ENCODE assay signal across 9 mouse cellular contexts in the genomic region with DNA sequence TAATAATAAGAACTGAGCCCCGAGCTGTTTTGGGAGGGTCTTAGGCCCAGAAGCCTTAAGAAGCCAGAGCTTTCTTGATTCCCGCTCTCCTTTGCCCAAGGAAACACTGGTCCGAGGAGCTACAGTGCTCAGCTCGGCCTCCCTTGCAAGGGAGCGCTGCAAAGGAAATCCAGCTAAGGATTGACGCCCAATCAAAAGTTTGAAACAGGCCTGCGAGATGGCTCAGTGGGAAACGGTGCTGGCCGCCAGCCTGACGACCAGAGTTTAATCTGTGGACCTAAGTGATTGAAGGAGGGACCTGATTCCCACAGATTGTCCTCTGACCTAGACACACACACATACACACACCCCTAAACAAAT. TPM values are rescaled to one million over a fixed set of nuclear protein-coding genes. Genes with fewer than 3 reads are reported as not detected.
DNase-seq lines count a peak whose midpoint lies in the region; ATAC-seq and TF ChIP-seq lines count a peak whose summit lies in the region.
"Had no signal": no experiment of that assay in that cellular context is flagged by ENCODE, and none has a peak within 500 bp of the region (broad histone marks: within the 10 kb centered on the region; RNA-seq: fewer than 3 reads in every experiment).

No protein-coding gene starts in this region.

- peak overlapping the region; percentile 61 for H3K4me3 ChIP-seq in forebrain, embryonic 12.5 days (replicated peaks)
- H3K4me3 ChIP-seq in kidney, postnatal 0 days (replicated peaks; ENCODE audit: low read depth, low read length): peak overlapping the region; percentile 55
- peak overlapping the region; percentile 70 for H3K4me3 ChIP-seq in myocyte

- DNase-seq in cerebellum, adult 11-12 months: peak; percentile 25
- no peak for DNase-seq in cerebellum, postnatal 14 days
- peak; percentile 71 for DNase-seq in 3T3-L1 (ENCODE audit: low read depth, low spot score)
- DNase-seq in kidney, postnatal 0 days (ENCODE audit: low spot score): no peak
- no peak for DNase-seq in gastrocnemius, postnatal 25 days
- no peak for DNase-seq in adrenal gland, postnatal 25 days

- H3K27ac ChIP-seq in forebrain, embryonic 12.5 days: peak overlapping the region; percentile 38; the same call in 1 of the 2 replicates
- H3K27ac ChIP-seq in kidney, postnatal 0 days: peak overlapping the region; percentile 36; the same call in 1 of the 2 replicates

- H3ac ChIP-seq in myocyte (ENCODE audit: control insufficient read depth, insufficient read length): peak overlapping the region; percentile 9

- TF ChIP-seq CTCF in kidney, postnatal 0 days (IDR thresholded peaks at IDR 0.05; ENCODE audit: low read depth): no peak

- 5% methylated on average over 10 of the region's 10 CpGs for WGBS in forebrain, embryonic 12.5 days
- 10% methylated on average over 10 of the region's 10 CpGs for WGBS in kidney, postnatal 0 days

- peaks cover 6% of the 10 kb centered on the region; the same call in 1 of the 2 replicates for H3K36me3 ChIP-seq in forebrain, embryonic 12.5 days (replicated peaks)
- no peaks in the 10 kb centered on the region for H3K36me3 ChIP-seq in kidney, postnatal 0 days (ENCODE audit: insufficient read depth, low read length)
- H3K36me3 ChIP-seq in myocyte (ENCODE audit: control insufficient read depth, insufficient read depth): no peaks in the 10 kb centered on the region

- peak overlapping the region; percentile 72 for H3K9ac ChIP-seq in forebrain, embryonic 12.5 days
- peak overlapping the region; percentile 46; the same call in 1 of the 2 replicates for H3K9ac ChIP-seq in kidney, postnatal 0 days (ENCODE audit: low read depth, low read length)

- H3K4me1 ChIP-seq in forebrain, embryonic 12.5 days: peaks cover 40% of the 10 kb centered on the region
- H3K4me1 ChIP-seq in kidney, postnatal 0 days (replicated peaks; ENCODE audit: insufficient read depth, low read length): peaks cover 27% of the 10 kb centered on the region

- no peak for ATAC-seq in forebrain, embryonic 12.5 days (ENCODE audit: low FRiP score)
- no peak for ATAC-seq in kidney, postnatal 0 days (replicated peaks; ENCODE audit: low FRiP score, low read depth)

- H3K4me2 ChIP-seq in forebrain, embryonic 12.5 days: peak overlapping the region; percentile 94
- peak overlapping the region; percentile 75 for H3K4me2 ChIP-seq in kidney, postnatal 0 days (ENCODE audit: low read length)
- peak overlapping the region; percentile 93 for H3K4me2 ChIP-seq in myocyte (ENCODE audit: low read depth)

- H3K27me3 ChIP-seq in forebrain, embryonic 12.5 days: peaks cover 36% of the 10 kb centered on the region
- H3K27me3 ChIP-seq in kidney, postnatal 0 days (ENCODE audit: insufficient read depth, low read length): no peaks in the 10 kb centered on the region
- no peaks in the 10 kb centered on the region for H3K27me3 ChIP-seq in myocyte (ENCODE audit: control insufficient read depth, insufficient read depth, insufficient read length)

- no peaks in the 10 kb centered on the region for H3K79me2 ChIP-seq in myocyte (ENCODE audit: control insufficient read depth, insufficient read depth)

- no peaks in the 10 kb centered on the region for H3K9me3 ChIP-seq in forebrain, embryonic 12.5 days
- no peaks in the 10 kb centered on the region for H3K9me3 ChIP-seq in kidney, postnatal 0 days (replicated peaks; ENCODE audit: low read length)

- no peak for TF ChIP-seq POLR2A in myocyte (IDR thresholded peaks at IDR 0.05; ENCODE audit: insufficient read length, low read depth)

TF ChIP-seq in myocyte, 11 proteins besides CTCF, POLR2A, EP300 and RAD21:
- no peak for TF ChIP-seq E2F4 (IDR thresholded peaks at IDR 0.05; ENCODE audit: insufficient read depth)
- TF ChIP-seq MAX (IDR thresholded peaks at IDR 0.05; ENCODE audit: low read depth): no peak
- no peak for TF ChIP-seq CEBPB (IDR thresholded peaks at IDR 0.05; ENCODE audit: insufficient read depth, poor library complexity, severe bottlenecking)
- TF ChIP-seq USF1 (IDR thresholded peaks at IDR 0.05; ENCODE audit: low read depth): no peak
- no peak for TF ChIP-seq SRF (IDR thresholded peaks at IDR 0.05; ENCODE audit: control insufficient read depth, insufficient read length, low read depth)
- TF ChIP-seq MYOG (IDR thresholded peaks at IDR 0.05; ENCODE audit: control insufficient read depth in 1 of 3, insufficient read depth in 1 of 3, insufficient read length in 2 of 3, low read depth in 2 of 3): no peak
- no peak for TF ChIP-seq POLR2AphosphoS2 (IDR thresholded peaks at IDR 0.05; ENCODE audit: insufficient read length, low read depth)
- no peak for TF ChIP-seq TCF12 (IDR thresholded peaks at IDR 0.05; ENCODE audit: insufficient read depth, poor library complexity, severe bottlenecking)
- no peak for TF ChIP-seq REST (IDR thresholded peaks at IDR 0.05; ENCODE audit: insufficient read depth, insufficient read length)
- TF ChIP-seq TCF3 (IDR thresholded peaks at IDR 0.05; ENCODE audit: insufficient read length, low read depth): no peak
- no peak for TF ChIP-seq MYOD1 (IDR thresholded peaks at IDR 0.05; ENCODE audit: control insufficient read depth in 1 of 3, insufficient read length in 2 of 3, low read depth in 2 of 3)

RNA-seq across cellular contexts. Expression of a gene that starts 1.1 kb away (rescaled TPM):
- 3.8 and 4.8 TPM in 2 replicates for polyA plus RNA-seq in forebrain, embryonic 12.5 days (2016; fragmentation: Nextera tagmentation; extraction: Ambion mirVana)
- polyA plus RNA-seq in kidney, postnatal 0 days (2015; fragmentation: Nextera tagmentation; extraction: Ambion mirVana): 1.9 and 2.2 TPM in 2 replicates
- 1.4 TPM for polyA plus RNA-seq in myocyte (2012; fragmentation: generic; extraction: Trizol)
- 1 to 10 TPM in 1 of 2 experiments, under 1 TPM in 1; 0.26 to 2.1 TPM for total RNA-seq in gastrocnemius, postnatal 25 days (2021)
- 15.1 and 19.4 TPM in 2 replicates for total RNA-seq in adrenal gland, postnatal 25 days (2021)

RNA-seq across cellular contexts. Expression of a gene that starts 2.0 kb away (rescaled TPM):
- polyA plus RNA-seq in forebrain, embryonic 12.5 days (2016; fragmentation: Nextera tagmentation; extraction: Ambion mirVana): 30.7 and 31.7 TPM in 2 replicates
- polyA plus RNA-seq in kidney, postnatal 0 days (2015; fragmentation: Nextera tagmentation; extraction: Ambion mirVana): 34.8 and 36.0 TPM in 2 replicates
- 23.7 TPM for polyA plus RNA-seq in myocyte (2012; fragmentation: generic; extraction: Trizol)
- 1 to 10 TPM; 3.6 to 3.7 TPM for total RNA-seq in gastrocnemius, postnatal 25 days (2021)
- 7.5 and 10.2 TPM in 2 replicates for total RNA-seq in adrenal gland, postnatal 25 days (2021)

RNA-seq across cellular contexts. Expression of a gene that starts 5.2 kb away (rescaled TPM):
- polyA plus RNA-seq in forebrain, embryonic 12.5 days (2016; fragmentation: Nextera tagmentation; extraction: Ambion mirVana): 0.17 TPM in 1 of 2 replicates, not detected in the other
- not detected in 2 replicates for polyA plus RNA-seq in kidney, postnatal 0 days (2015; fragmentation: Nextera tagmentation; extraction: Ambion mirVana)
- not detected for polyA plus RNA-seq in myocyte (2012; fragmentation: generic; extraction: Trizol)
- total RNA-seq in gastrocnemius, postnatal 25 days (2021): not detected
- total RNA-seq in adrenal gland, postnatal 25 days (2021): not detected in 2 replicates
- polyA plus RNA-seq: gonadal fat pad, adult 2 months had no signal

RNA-seq across cellular contexts. Expression of a gene that starts 20.4 kb away (rescaled TPM):
- 14.6 and 14.8 TPM in 2 replicates for polyA plus RNA-seq in forebrain, embryonic 12.5 days (2016; fragmentation: Nextera tagmentation; extraction: Ambion mirVana)
- polyA plus RNA-seq in kidney, postnatal 0 days (2015; fragmentation: Nextera tagmentation; extraction: Ambion mirVana): 10.9 and 11.3 TPM in 2 replicates
- polyA plus RNA-seq in myocyte (2012; fragmentation: generic; extraction: Trizol): 53.9 TPM
- total RNA-seq in gastrocnemius, postnatal 25 days (2021): 10 to 100 TPM; 24.1 to 24.6 TPM
- 53.8 and 55.9 TPM in 2 replicates for total RNA-seq in adrenal gland, postnatal 25 days (2021)

RNA-seq across cellular contexts. Expression of a gene that starts 24.3 kb away (rescaled TPM):
- 23.0 and 25.1 TPM in 2 replicates for polyA plus RNA-seq in forebrain, embryonic 12.5 days (2016; fragmentation: Nextera tagmentation; extraction: Ambion mirVana)
- polyA plus RNA-seq in kidney, postnatal 0 days (2015; fragmentation: Nextera tagmentation; extraction: Ambion mirVana): 5.8 and 6.4 TPM in 2 replicates
- polyA plus RNA-seq in myocyte (2012; fragmentation: generic; extraction: Trizol): 46.0 TPM
- 1 to 10 TPM; 7.4 to 7.8 TPM for total RNA-seq in gastrocnemius, postnatal 25 days (2021)
- 7.7 and 8.7 TPM in 2 replicates for total RNA-seq in adrenal gland, postnatal 25 days (2021)

Comparison
In these comparisons a context has a peak if more than half of its experiments do, and no peak if none do; other contexts are left out.
1. DNase-seq: peak in cerebellum, adult 11-12 months (single experiment) and 3T3-L1 (single experiment); none in cerebellum, postnatal 14 days (0 of 2), kidney, postnatal 0 days (single experiment), gastrocnemius, postnatal 25 days (single experiment) and adrenal gland, postnatal 25 days (single experiment).
2. Peak in every context shown above with its lines, with median percentiles within 50 percentile points of each other: H3K4me2 ChIP-seq and H3K4me3 ChIP-seq.